Mouse (Mus musculus) activated CD4-positive, CD25-positive, alpha-beta regulatory T cell, adult 4 months (primary cell): ENCODE measurements around the gene Olfr558. TPM values are rescaled to one million over a fixed set of nuclear protein-coding genes. Genes with fewer than 3 reads are reported as not detected.

Experiments
- ATAC-seq: one replicate; pipeline ENCODE4 v1.8.0; 2017
- polyA plus RNA-seq, 2 experiments: library from polyadenylated mRNA; unstranded; fragments of 100-300 nt; shearing (Covaris generic); gene quantifications; one replicate each; pipeline ENCODE4 v1.2.1; 2017

The Olfr558 gene
- polyA plus RNA-seq: not detected

DNA sequence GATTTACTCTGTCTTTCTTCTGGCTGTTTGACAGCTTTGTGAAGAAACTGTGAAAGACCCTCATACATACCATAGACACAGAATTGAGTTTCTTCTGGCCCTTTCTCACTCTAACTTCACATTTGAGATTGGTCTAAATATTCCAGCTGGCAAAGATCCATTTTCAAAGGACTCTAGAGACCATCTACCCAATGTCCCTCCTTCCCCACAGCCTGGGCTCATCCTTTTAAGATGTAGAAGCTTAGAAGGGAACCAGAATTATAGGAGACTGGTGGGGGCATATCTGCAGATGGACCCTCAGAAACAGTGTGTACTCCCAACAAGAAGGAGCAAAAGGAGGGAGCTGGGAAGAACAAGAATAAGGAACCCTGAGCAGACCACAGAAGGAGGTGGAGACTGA is at the start of gene Olfr558:
TSS of gene Olfr558 (plus strand) at position 301 of the 400 bp plus-strand sequence.
- ATAC-seq: no peak

DNA sequence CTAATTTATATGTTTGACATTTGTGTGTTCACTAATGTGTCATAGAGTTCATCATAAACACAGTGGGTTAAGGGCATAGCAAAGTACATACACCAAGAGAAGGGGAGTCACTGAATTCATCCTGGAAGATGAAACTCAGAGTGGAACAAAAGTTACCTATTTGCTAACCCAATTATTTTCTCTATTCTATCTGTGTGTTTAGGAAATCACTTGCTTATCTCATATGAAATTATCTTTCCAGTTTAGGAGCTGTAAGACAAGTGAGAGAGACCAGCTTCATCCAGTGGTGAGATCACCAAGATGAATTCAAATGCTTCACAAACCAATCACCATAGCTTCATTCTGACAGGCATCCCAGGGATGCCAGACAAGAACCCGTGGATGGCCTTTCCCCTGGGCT is 43.5 kb upstream of the Olfr558 start, which contains the start of gene Olfr555:
TSS of gene Olfr555 (plus strand) at position 301 of the 400 bp plus-strand sequence.
- no peak for ATAC-seq

DNA sequence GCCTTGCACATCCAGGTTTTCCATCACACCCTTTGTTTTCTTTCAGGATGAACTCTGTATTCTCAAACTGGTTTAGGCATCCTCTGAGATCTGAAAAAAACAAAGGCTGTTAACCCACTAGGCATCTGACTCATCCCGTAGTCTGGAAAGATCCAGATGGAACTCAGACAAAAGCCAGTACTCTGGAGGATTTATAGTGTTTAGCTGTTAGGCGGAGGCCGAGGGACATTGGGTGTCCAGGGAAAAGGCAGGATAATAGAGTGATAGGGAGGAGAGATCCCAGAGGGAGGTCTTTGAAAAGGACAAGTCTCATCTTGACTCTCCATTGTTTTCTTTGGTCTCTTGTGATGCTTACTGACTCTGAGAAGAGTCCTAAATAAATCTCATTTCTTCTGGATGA is 37.4 kb upstream of the Olfr558 start, which contains the start of gene Olfr556:
TSS of gene Olfr556 (plus strand) at position 301 of the 400 bp plus-strand sequence.
- no peak for ATAC-seq

DNA sequence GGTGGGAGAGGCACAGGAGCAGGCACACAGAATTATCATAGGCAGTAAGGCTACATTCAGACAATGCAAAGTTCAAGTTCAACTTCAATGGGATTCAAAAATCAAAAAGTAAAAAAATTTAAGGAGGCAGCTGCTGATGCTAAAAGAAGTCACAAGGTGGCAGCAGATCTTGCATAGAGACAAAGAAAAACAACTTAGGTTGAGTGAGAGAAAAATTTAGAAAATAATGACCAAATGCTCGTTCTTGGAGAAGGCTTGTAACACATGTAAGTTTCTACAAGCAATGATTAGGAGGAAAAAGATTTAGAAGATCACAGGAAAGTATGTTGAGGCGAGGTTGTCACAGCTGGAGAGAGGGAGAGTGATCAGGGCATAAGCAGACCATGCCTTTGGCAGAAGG is 36.6 kb upstream of the Olfr558 start:
- ATAC-seq: no peak

DNA sequence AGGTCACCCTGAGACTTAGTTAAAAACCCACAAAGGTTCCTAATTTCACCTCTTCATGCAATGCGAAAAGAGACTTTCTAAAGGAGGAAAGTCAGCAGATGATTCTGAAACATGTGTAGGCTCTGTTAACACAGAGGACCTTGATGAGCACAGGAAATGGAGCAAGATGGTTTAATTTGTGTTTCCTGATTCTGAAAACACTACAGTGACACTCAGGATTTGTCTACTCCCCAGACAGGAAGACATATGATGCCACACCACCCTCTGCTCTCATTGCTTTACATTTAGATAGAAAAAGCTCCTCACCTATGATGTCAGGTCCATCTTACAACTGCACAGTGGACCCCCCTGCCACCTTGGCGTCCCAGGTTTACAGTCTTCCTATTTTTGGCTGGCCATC is 25.8 kb upstream of the Olfr558 start:
- ATAC-seq: no peak

DNA sequence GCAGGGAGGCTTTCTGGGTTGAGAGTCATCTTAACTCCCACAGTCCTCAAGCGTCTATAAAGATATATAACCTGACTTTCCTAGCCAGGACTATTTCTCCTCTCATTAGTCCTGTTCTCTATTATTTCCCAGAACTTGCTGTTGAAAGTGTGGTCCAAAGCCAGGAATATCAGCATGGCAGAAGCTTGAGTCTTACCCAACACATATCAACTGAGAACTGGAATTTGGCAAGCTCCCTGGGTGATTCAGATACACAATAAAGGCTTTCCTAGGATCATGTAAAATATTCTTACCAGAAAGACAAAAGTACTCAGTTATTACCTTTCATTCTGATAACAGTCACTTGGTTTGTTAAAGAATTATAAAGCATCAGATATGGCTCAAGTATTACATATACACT is 20.1 kb upstream of the Olfr558 start:
- no peak for ATAC-seq

DNA sequence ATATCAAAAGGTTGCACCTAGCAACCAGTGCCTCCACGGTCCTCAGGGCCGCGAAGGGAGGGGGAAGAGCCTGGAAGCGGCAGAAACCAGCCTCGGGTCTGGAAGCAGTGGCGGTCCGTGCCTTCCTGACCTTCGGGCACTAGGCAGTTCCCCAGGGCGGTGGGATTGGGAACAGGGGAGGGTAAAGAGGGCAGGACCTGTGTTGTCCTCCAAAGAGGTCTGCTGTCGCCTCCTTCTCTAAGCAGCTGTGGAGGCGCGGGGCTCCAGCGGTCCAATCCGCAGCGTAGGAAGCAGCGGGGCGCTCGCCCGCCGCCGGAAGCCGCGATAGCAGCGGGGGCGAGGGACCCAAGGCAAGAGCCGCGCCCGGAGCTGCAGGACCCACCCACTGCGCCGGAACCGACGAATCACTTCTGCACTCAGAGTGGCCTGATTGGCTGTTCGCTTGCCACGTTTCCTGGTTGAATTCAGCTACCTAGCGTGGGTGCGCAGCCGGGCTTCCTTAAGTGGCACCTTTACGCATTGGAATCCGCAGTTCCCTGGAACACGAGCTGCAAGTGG is 15.0 kb upstream of the Olfr558 start, which contains the start of gene Trim68:
TSS of gene Trim68 (minus strand) at position 384 of the 558 bp plus-strand sequence.
- ATAC-seq: peak; percentile 100

DNA sequence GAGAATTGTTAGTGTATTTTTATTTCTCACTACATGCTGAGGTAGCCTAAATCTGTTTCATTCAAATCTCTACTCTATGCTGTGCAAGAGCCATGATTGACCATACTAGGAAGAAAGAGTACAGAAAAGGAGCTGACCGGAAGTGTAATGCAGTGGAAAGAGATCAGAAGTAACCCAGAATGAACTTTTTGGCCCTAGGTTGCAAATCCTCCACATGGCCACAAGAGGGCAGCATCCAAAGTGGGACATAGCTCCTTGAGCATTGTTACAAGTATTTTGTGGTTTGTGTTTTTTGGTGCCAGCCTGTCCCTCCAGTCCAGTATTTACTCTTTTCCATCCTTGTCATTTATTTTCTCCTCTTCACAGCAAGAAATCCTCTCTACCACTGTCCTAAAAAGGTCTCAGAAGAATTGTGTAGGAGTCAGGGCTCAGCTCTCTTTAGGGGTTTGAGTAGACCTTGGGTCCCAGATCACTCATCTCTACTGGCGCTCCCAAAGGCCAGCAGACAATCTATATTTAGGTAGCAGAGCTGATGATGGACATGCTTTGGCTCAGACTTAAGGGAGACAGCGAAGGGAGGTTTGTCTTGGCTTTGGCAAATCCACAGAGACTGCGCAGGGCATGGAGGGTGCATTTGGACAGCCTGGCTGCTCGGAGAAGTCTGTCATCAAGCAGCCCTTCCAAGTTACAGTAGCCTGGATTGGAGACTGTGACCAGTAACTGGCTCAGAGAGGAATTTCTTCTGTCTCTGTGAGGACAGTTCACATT is 6.5 kb upstream of the Olfr558 start, which contains the start of gene Olfr557:
TSS of gene Olfr557 (plus strand) at position 553 of the 768 bp plus-strand sequence.
- ATAC-seq: peak; percentile 76

DNA sequence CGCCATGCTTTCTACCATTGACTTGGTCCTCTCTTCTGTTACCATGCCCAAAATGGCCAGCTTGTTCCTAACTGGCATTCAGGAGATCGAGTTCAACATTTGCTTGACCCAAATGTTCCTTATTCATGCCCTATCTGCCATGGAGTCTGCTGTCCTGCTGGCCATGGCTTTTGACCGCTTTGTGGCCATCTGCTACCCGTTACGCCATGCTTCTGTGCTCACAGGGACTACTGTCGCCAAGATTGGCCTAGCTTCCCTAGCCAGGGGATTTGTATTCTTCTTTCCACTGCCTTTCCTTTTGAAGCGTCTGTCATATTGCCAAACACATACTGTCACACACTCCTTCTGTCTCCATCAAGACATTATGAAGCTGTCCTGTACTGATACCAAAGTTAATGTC is 3.6 kb upstream of the Olfr558 start:
- no peak for ATAC-seq

DNA sequence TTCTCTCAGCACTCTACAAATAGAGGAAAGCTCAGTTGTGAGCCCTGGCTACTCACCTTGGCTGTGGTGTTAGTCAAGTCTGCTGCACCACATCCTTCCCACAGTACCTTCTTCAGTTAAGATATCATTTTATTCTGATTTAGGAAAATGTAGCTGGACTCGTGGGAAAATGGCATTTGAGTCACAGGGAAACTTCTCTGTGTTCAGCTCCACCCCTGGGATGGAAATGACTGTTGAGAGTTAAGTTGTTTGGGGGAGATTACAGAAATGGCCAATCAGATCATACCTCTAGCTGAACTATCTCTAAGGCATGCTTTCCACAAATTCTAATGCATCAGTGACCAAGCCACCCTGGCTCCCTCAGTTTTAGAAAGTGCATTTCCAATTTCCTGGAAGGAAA is 17.0 kb downstream of the Olfr558 start, which contains the start of gene Olfr33:
TSS of gene Olfr33 (minus strand) at position 101 of the 400 bp plus-strand sequence.
- ATAC-seq: no peak

DNA sequence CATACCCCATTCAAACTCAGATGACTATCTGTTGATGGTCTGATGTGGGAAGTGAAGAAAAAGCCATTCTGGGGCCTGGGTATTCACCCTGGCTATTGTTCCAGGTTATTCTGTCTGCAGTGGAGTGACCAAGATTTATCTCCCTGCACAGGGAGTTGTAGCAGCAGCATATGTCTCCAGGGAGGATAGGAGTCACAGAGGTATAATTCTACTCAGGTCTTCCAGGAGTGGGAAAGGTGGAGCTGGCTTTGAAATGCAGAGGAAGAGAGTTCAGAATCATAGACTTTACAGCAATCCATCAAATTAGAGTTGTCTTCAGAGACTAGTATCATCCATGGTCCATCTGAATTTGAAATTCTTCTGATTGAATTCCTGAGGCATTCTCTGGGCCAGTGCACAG is 25.4 kb downstream of the Olfr558 start, which contains the start of gene Olfr559:
TSS of gene Olfr559 (minus strand) at position 101 of the 400 bp plus-strand sequence.
- ATAC-seq: no peak

DNA sequence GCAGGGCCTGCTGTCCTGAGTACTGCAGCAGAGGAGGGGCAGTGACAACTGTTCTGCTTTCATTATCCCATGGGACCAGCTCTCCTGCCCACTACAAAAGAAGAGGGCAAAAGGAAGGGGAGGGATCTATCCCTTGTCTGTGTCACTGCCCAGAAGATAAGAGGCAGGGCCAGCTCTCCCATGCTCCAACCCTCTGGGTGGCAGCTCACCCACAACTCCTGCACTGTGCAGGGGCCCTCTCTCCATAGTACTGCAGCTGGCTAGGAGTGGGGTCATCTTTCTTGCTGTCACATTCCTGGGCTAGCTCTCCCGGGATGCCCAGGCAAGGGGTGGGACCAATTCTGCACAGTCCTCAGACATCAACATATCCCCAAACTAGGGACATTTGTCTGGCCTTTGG is 31.8 kb downstream of the Olfr558 start:
- no peak for ATAC-seq

DNA sequence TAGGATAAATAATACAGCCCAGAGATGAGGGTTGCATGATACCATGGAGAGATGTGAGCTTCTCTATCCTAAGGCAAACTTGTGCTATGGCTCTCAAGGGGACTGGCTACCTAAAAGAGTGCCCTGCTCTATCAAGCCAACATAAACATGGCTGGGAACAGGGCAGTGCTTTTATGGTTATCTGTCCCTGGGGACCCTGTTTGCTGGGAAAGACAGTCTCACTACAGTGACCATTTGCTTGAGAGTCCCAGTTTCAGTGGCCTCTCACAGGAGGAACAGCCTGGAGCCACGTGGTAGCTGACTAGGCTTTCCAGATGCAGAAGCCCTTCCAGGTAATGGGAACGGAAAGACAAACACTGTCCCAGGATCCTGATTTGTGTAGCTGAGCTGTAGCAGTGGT is 35.7 kb downstream of the Olfr558 start:
- ATAC-seq: no peak

DNA sequence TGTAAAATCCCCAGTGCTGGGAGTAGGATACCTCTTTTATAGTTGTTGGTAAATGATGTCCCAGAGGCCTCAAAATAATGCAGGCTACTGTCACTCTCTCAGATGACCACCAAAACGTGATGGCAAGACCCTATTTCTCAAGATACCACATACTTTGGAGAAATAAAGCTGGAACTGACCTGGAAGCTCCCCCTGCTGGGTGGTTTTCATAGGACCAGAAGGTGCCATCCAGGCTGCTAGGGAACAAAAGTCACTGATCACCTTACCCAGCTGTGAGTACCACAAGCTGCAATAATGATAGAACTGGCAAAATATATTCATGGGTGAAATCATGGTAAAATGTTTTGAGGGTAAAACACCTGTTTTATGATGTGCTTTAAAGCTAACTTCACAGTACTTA is 50.1 kb downstream of the Olfr558 start:
- no peak for ATAC-seq

DNA sequence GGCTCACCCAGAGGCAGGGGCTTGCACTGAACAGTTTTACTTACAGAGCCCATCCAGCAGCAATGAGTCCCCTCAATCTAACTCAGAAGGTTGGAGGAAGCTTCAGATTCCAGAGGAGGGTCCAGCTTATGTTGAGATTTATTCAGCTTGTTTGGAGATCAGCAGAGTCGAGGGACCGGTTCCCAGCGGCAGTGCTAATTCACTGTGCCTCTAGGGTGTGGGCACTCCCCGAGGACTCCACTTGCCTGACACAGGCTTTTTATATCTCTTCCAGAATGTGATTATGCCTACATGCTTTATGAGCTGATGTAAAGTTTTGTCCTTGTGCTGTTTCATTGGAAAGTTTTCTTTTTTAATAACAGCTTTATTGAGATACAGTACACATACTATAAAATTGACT is 57.3 kb downstream of the Olfr558 start, which contains the start of the genes Olfr560 and Olfr78:
TSS of gene Olfr560 (minus strand) at position 101 of the 400 bp plus-strand sequence.
TSS of gene Olfr78 (minus strand) at position 206 of the 400 bp plus-strand sequence.
- no peak for ATAC-seq

Other genes starting within 250 kb of the Olfr558 start
- under 1 TPM in 1 of 2 experiments, not detected in 1; 0.29 TPM for gene Olfr543, start 220.5 kb upstream of the Olfr558 start, polyA plus RNA-seq
- under 1 TPM in 1 of 2 experiments, not detected in 1; 0.17 TPM for gene Olfr544, start 213.9 kb upstream of the Olfr558 start, polyA plus RNA-seq
- gene Olfr545, start 202.6 kb upstream of the Olfr558 start, polyA plus RNA-seq: not detected
- not detected for gene Olfr547, start 167.5 kb upstream of the Olfr558 start, polyA plus RNA-seq
- gene Olfr548-ps1, start 161.3 kb upstream of the Olfr558 start, polyA plus RNA-seq: not detected
- not detected for gene Olfr549, start 152.3 kb upstream of the Olfr558 start, polyA plus RNA-seq
- gene Trim21, start 136.7 kb upstream of the Olfr558 start, polyA plus RNA-seq: 10 to 100 TPM in 1 of 2 experiments, 1 to 10 TPM in 1; 9.7 to 10.3 TPM
- under 1 TPM in 1 of 2 experiments, not detected in 1; 0.11 TPM for gene Olfr550, start 130.8 kb upstream of the Olfr558 start, polyA plus RNA-seq
- under 1 TPM in 1 of 2 experiments, not detected in 1; 0.08 TPM for gene Olfr551, start 110.3 kb upstream of the Olfr558 start, polyA plus RNA-seq
- not detected for gene Olfr552, start 104.4 kb upstream of the Olfr558 start, polyA plus RNA-seq
- not detected for gene Olfr553, start 84.0 kb upstream of the Olfr558 start, polyA plus RNA-seq
- gene Olfr554, start 63.8 kb upstream of the Olfr558 start, polyA plus RNA-seq: not detected
- not detected for gene Olfr555, start 43.4 kb upstream of the Olfr558 start, polyA plus RNA-seq
- gene Olfr556, start 37.3 kb upstream of the Olfr558 start, polyA plus RNA-seq: under 1 TPM in 1 of 2 experiments, not detected in 1; 0.12 TPM
- 1 to 10 TPM; 9.2 to 9.3 TPM for gene Trim68, start 14.9 kb upstream of the Olfr558 start, polyA plus RNA-seq
- gene Olfr557, start 6.3 kb upstream of the Olfr558 start, polyA plus RNA-seq: not detected
- gene Olfr33, start 16.9 kb downstream of the Olfr558 start, polyA plus RNA-seq: not detected
- not detected for gene Olfr559, start 25.3 kb downstream of the Olfr558 start, polyA plus RNA-seq
- gene Olfr560, start 57.2 kb downstream of the Olfr558 start, polyA plus RNA-seq: not detected
- gene Olfr78, start 57.3 kb downstream of the Olfr558 start, polyA plus RNA-seq: not detected
- gene Olfr561, start 69.0 kb downstream of the Olfr558 start, polyA plus RNA-seq: not detected
- gene Olfr564, start 101.3 kb downstream of the Olfr558 start, polyA plus RNA-seq: not detected
- under 1 TPM in 1 of 2 experiments, not detected in 1; 0.16 TPM for gene Olfr566, start 156.6 kb downstream of the Olfr558 start, polyA plus RNA-seq
- not detected for gene Olfr568, start 174.9 kb downstream of the Olfr558 start, polyA plus RNA-seq
- gene Olfr569, start 188.7 kb downstream of the Olfr558 start, polyA plus RNA-seq: not detected
- not detected for gene Olfr570, start 192.4 kb downstream of the Olfr558 start, polyA plus RNA-seq
- gene Olfr571, start 215.3 kb downstream of the Olfr558 start, polyA plus RNA-seq: not detected
- gene Olfr572, start 222.2 kb downstream of the Olfr558 start, polyA plus RNA-seq: not detected
- not detected for gene Olfr573-ps1, start 240.4 kb downstream of the Olfr558 start, polyA plus RNA-seq
- gene Olfr574, start 246.3 kb downstream of the Olfr558 start, polyA plus RNA-seq: not detected